Mouse (Mus musculus) neural tube, embryonic 11.5 days (tissue): ENCODE measurements around the gene Gm10775. TPM values are rescaled to one million over a fixed set of nuclear protein-coding genes. Genes with fewer than 3 reads are reported as not detected.

Experiments used
- ATAC-seq: fragments of 200-750 bp; cut with Nextera tagmentation; 2 replicates; pipeline ENCODE4 v1.8.0; 2017; ENCODE audit warnings: moderate number of reproducible peaks, mild to moderate bottlenecking, moderate TSS enrichment, moderate library complexity; ENCODE audit not compliant: insufficient read depth, low FRiP score, low TSS enrichment
- DNase-seq: peaks from one replicate; pipeline ENCODE4 v3.0.0-alpha.2; 2015; ENCODE audit warnings: low spot score
- H3K27ac ChIP-seq: fragments of 300-500 bp; sonication (generic); 2 replicates; pipeline ENCODE4 v1.5.1; 2014; ENCODE audit warnings: low read depth, mild to moderate bottlenecking, low read length
- H3K27me3 ChIP-seq: fragments of 300-500 bp; sonication (generic); 2 replicates; pipeline ENCODE4 v1.6.1; 2014; ENCODE audit warnings: mild to moderate bottlenecking, low read length, mixed read lengths; ENCODE audit not compliant: control insufficient read depth, insufficient read depth
- H3K36me3 ChIP-seq: fragments of 300-500 bp; sonication (generic); 2 replicates; pipeline ENCODE4 v1.6.1; 2014; ENCODE audit warnings: mild to moderate bottlenecking, low read length, moderate library complexity, mixed read lengths; ENCODE audit not compliant: control insufficient read depth, insufficient read depth
- H3K4me1 ChIP-seq: fragments of 300-500 bp; sonication (generic); 2 replicates; pipeline ENCODE4 v1.6.1; 2014; ENCODE audit warnings: low read length, mixed read lengths; ENCODE audit not compliant: control insufficient read depth, insufficient read depth
- H3K4me2 ChIP-seq: fragments of 300-500 bp; sonication (generic); 2 replicates; pipeline ENCODE4 v1.6.1; 2014; ENCODE audit warnings: low read depth, mild to moderate bottlenecking, moderate library complexity
- H3K4me3 ChIP-seq: fragments of 300-500 bp; sonication (generic); 2 replicates; pipeline ENCODE4 v1.5.1; 2014; ENCODE audit warnings: low read depth, low read length
- H3K9ac ChIP-seq: fragments of 300-500 bp; sonication (generic); 2 replicates; pipeline ENCODE4 v1.6.1; 2014; ENCODE audit warnings: mild to moderate bottlenecking, low read length
- H3K9me3 ChIP-seq: fragments of 300-500 bp; sonication (generic); 2 replicates; pipeline ENCODE4 v1.6.1; 2016; ENCODE audit warnings: low read length; ENCODE audit not compliant: control insufficient read depth
- WGBS: fragments of 180-500 bp; shearing (Covaris S2); extraction: QIAGEN DNeasy Blood & Tissue Kit; methylation state at CpG from one replicate; pipeline ENCODE4 v1.1.7; 2014; 5-methylcytosine and 5-hydroxymethylcytosine counted together
- polyA plus RNA-seq: library from polyadenylated mRNA; unstranded; fragments of >200 nt; fragmentation: Nextera tagmentation; extraction: Ambion mirVana; gene quantifications from 2 replicates; pipeline ENCODE4 v1.2.1, GENCODE M21; 2014

Gene Gm10775
- polyA plus RNA-seq, result not detected in 2 replicates

DNA sequence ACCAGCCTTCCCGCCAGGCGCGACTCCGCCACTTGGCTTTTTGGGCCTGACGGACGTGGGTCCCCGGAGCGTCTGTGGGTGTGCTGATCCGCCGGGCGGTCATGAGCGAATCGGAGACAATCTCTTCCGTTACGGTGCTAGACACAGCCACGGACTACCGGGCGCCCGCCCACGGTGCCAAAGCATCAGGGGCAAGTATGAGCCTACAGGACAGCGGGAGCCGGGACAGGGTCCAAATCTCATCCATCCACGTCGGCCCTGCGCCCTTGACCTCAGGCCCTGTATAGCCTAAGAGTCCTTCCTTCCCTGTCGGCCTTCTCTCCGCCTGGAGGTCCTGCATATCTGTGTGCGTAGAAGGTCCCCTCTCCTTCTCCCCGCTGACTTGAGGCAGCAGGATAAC is at the start of gene Gm10775:
Gene Gm10775, plus strand, starts transcription at position 301 of the 400 bp plus-strand sequence.
- H3K4me1 ChIP-seq, result no peaks in the 10 kb centered on the region
- H3K36me3 ChIP-seq, result peaks cover 2% of the 10 kb centered on the region
- no peak within 1 kb of the TSS for H3K4me3 ChIP-seq
- no peaks in the 10 kb centered on the region for H3K27me3 ChIP-seq
- WGBS, result 39% methylated on average over 29 of the region's 29 CpGs
- no peak within 1 kb of the TSS for H3K9ac ChIP-seq
- H3K27ac ChIP-seq, result no peak within 1 kb of the TSS
- peaks cover 46% of the 10 kb centered on the region for H3K9me3 ChIP-seq
- ATAC-seq (no peak), DNase-seq (no peak)
- H3K4me2 ChIP-seq, result peak within 1 kb of the TSS; percentile 27; the same call in 1 of the 2 replicates

DNA sequence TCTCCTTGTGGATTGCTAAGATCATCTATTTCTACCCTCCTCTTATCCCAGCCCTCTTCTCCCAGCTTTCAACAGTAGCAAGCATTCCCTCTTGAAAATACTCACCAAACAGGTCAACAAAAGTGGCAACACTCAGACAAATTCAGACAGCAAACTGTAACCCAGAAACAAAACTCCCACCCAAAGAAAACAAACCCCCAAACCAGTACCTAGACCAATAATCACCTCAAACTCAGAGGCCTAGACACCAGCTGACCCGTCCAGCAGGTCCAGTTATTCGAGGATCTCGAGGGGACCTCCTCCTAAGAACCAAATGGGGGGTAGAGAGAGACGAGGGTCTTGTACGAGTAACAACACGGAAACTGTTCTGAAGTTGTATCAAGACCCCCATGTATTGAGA is 33.4 kb upstream of the Gm10775 start:
- H3K27ac ChIP-seq, result no peak overlapping the region
- H3K9ac ChIP-seq, result no peak overlapping the region
- WGBS, result 70% methylated on average over 6 of the region's 6 CpGs
- H3K27me3 ChIP-seq, result no peaks in the 10 kb centered on the region
- no peaks in the 10 kb centered on the region for H3K36me3 ChIP-seq
- H3K9me3 ChIP-seq, result no peaks in the 10 kb centered on the region
- ATAC-seq (no peak), DNase-seq (no peak)
- no peak overlapping the region for H3K4me2 ChIP-seq
- no peak overlapping the region for H3K4me3 ChIP-seq
- no peaks in the 10 kb centered on the region for H3K4me1 ChIP-seq

DNA sequence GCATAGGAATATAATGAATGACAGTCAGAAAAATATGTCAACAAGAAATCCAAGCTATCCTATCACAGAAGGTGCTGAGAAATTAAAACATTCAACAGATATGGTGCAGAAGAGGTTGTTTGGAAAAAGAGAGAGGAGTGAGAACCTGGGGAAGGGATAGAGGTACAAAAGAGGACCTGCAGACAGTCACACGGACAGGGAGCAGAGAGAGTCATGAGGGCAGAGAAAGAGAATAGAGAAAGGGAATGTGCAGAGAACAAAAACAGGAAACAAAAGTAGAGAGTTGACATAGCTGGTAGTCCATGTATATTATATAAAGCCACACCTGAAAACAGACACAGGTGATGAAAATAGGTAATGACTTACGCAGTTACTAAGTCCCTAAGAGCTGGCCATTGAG is 32.7 kb upstream of the Gm10775 start:
- 89% methylated on average over 2 of the region's 2 CpGs for WGBS
- Histone ChIP-seq H3K4me3 (no peak overlapping the region), H3K36me3 (no peaks in the 10 kb centered on the region), H3K4me1 (no peaks in the 10 kb centered on the region), H3K9ac (no peak overlapping the region), H3K27me3 (no peaks in the 10 kb centered on the region), H3K27ac (no peak overlapping the region), H3K9me3 (no peaks in the 10 kb centered on the region), H3K4me2 (no peak overlapping the region)
- DNase-seq (no peak), ATAC-seq (no peak)

GRCm38 (mm10) chr13:65237211-65237610 is 22.1 kb upstream of the Gm10775 start:
- H3K36me3 ChIP-seq, result no peaks in the 10 kb centered on the region
- H3K27ac ChIP-seq, result no peak overlapping the region
- DNase-seq (no peak), ATAC-seq (no peak)
- H3K4me2 ChIP-seq, result no peak overlapping the region
- H3K4me1 ChIP-seq, result peaks cover 3% of the 10 kb centered on the region; the same call in 1 of the 2 replicates
- H3K9ac ChIP-seq, result no peak overlapping the region
- no peaks in the 10 kb centered on the region; the same call in 1 of the 2 replicates for H3K9me3 ChIP-seq
- 72% methylated on average over 9 of the region's 9 CpGs for WGBS
- no peaks in the 10 kb centered on the region for H3K27me3 ChIP-seq
- no peak overlapping the region for H3K4me3 ChIP-seq

DNA sequence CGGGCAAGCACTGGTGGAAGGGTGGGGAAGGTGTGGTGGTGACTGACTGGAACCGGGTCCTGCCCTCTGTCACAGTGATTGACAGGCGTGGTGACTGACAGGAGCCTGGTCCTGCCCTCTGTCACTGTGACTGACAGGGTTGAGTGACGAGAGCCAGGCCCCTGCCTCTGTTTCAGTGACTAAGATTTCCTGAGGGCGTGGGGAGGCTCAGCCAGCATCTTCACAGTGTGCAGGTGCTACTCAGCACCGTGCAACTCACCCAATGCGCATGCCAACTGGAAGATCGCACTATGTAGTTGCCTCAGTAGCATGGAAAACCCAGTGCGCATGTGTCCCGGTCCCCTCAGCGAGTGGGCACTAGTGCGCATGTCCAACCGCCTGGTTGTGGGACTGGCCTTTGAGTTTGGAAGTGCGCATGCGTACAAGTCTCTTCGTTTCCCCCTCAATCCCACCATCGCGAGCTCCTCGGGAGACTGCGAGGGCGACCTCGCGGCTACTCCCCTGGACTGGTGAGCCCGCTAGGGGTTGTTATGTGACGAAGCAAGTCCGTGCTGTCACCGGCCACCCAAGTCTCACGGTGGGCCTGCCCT is 18.7 kb upstream of the Gm10775 start:
- Histone ChIP-seq H3K9me3 (peaks cover 10% of the 10 kb centered on the region), H3K9ac (peak overlapping the region; percentile 71), H3K27ac (peak overlapping the region; percentile 57; the same call in 1 of the 2 replicates), H3K36me3 (no peaks in the 10 kb centered on the region; the same call in 1 of the 2 replicates), H3K4me1 (peaks cover 5% of the 10 kb centered on the region; the same call in 1 of the 2 replicates), H3K4me2 (peak overlapping the region; percentile 89), H3K4me3 (peak overlapping the region; percentile 75), H3K27me3 (no peaks in the 10 kb centered on the region)
- WGBS, result under 1% methylated on average over 28 of the region's 28 CpGs
- DNase-seq (peak; percentile 96), ATAC-seq (peak; percentile 95)

DNA sequence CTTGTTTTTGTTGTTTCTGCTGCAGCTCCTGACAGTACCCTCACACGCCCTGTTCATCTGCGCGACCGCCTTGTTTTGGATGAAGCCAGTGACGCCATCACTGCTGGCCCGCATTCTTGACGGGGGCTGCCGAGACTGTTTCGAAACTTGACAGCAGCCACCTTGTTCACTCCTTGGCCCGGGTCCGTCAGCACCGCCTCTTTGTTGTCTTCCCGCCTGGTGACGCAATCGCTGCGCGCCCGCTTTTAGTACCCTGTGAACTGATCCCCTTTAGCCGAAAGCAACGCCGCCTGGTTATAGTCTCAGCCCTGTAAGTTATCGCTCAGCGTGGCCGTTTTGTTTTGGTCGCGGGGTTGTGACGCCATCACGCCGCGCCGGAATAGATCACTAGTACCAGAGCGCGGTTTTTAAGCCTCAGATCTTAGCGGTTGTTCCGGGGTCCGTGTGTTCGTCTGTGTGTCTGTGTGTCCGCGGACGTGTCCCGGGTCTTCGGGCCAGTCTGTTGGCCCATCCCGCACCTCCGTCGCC is 18.2 kb upstream of the Gm10775 start:
- peaks cover 5% of the 10 kb centered on the region; the same call in 1 of the 2 replicates for H3K4me1 ChIP-seq
- no peaks in the 10 kb centered on the region; the same call in 1 of the 2 replicates for H3K36me3 ChIP-seq
- DNase-seq (peak; percentile 95), ATAC-seq (peak; percentile 82)
- peak overlapping the region; percentile 71 for H3K9ac ChIP-seq
- H3K27me3 ChIP-seq, result no peaks in the 10 kb centered on the region
- under 1% methylated on average over 45 of the region's 45 CpGs for WGBS
- H3K27ac ChIP-seq, result peak overlapping the region; percentile 57; the same call in 1 of the 2 replicates
- peak overlapping the region; percentile 75 for H3K4me3 ChIP-seq
- peaks cover 10% of the 10 kb centered on the region for H3K9me3 ChIP-seq
- peak overlapping the region; percentile 89 for H3K4me2 ChIP-seq

DNA sequence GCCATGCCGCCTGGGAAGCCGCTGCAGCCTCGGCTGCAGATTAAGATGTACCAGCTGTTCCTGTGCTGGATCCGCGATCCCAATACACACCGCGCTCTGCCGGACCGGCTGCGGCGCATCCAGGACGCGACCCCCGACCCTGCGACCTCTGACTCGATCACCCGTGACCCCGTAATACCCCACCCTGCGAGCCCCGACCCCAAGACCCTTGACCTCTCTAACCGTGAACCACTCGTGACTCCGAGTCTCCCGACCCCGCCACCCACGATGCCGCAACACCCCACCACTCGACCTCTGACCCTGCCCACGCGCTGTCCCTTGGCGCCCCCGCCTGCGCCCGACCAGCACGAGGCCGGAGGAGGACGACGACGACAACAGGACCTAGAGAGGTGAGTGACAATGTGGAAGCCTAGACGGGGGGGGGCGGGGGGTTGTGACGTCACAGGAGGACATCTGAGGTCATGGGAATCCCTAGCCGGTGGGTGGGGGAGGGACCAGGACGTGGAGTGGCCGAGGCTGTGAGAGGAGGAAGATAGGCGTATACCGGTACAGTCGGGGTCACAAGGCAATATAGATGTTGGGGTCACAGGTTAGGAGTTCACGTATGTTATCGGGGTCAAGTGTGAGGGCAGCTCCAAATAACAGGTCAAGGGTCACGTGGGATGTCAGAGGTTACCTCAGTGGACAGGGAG is 17.6 kb upstream of the Gm10775 start:
- peaks cover 10% of the 10 kb centered on the region for H3K9me3 ChIP-seq
- peak; percentile 17 for ATAC-seq

DNA sequence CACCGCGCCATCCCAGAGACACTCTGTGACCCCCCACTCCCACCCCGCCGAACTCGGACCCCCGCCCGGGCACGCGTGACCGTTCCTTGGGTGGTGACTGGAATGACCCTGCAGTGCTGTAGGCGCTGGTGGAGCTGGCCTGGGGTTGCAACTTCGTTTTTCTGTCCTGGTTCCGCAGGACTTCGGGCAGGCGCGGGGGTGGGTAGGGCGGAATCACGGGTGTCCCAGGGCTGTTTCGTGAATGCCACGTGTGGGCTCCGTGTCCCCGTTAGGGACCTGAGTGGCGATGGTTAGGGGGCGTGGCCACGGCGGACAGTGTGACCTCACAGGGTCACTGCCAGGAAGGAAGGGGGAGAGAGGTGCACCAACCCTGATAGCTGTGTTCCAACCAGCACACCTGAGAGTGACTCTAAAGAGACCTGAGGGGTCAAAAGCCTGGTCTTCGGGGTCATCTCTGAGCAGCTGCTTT is 17.0 kb upstream of the Gm10775 start:
- H3K4me3 ChIP-seq, result peak overlapping the region; percentile 75
- peaks cover 5% of the 10 kb centered on the region; the same call in 1 of the 2 replicates for H3K4me1 ChIP-seq
- DNase-seq, result no peak
- no peak overlapping the region for H3K9ac ChIP-seq
- no peak overlapping the region for H3K27ac ChIP-seq
- H3K4me2 ChIP-seq, result peak overlapping the region; percentile 89
- ATAC-seq, result no peak
- no peaks in the 10 kb centered on the region for H3K27me3 ChIP-seq
- 39% methylated on average over 26 of the region's 27 CpGs for WGBS
- H3K9me3 ChIP-seq, result peaks cover 10% of the 10 kb centered on the region
- H3K36me3 ChIP-seq, result no peaks in the 10 kb centered on the region; the same call in 1 of the 2 replicates

More for the DNA sequence above, 17.6 kb upstream of the Gm10775 start:
- 1% methylated on average over 48 of the region's 51 CpGs for WGBS
- H3K27me3 ChIP-seq, result no peaks in the 10 kb centered on the region
- no peak for DNase-seq
- H3K4me2 ChIP-seq, result peak overlapping the region; percentile 89
- H3K36me3 ChIP-seq, result no peaks in the 10 kb centered on the region; the same call in 1 of the 2 replicates
- peak overlapping the region; percentile 71 for H3K9ac ChIP-seq
- peak overlapping the region; percentile 75 for H3K4me3 ChIP-seq
- 0 out of 2 replicates have a peak overlapping the region, but pooled peaks have one; percentile 57 for H3K27ac ChIP-seq
- H3K4me1 ChIP-seq, result peaks cover 5% of the 10 kb centered on the region; the same call in 1 of the 2 replicates
